Comparison of ENCODE assay signal across 8 mouse cellular contexts in the genomic region with DNA sequence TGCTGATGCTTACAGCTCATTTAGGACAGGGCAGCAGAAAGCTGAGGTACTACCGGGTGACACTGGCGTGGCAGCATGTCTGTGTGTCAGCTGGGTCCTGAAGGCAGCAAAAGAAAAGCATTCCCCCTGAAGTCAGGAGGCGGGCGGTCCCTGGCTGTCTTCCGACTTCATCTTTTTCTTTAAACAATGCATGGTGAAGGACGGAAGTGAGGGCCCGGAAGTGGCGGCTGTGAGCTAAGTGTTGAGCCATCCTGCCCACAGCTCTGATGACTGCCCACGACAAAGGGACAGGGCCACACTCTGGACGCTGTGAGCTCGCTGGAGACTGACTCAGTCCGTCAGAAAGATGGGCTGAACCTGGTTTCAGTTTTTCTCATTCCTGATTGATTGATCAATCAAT. TPM values are rescaled to one million over a fixed set of nuclear protein-coding genes. Genes with fewer than 3 reads are reported as not detected.
DNase-seq lines count a peak whose midpoint lies in the region; ATAC-seq and TF ChIP-seq lines count a peak whose summit lies in the region.

No protein-coding gene starts in this region.

- 0 out of 2 replicates have a peak overlapping the region, but pooled peaks have one; percentile 16 for H3K27ac ChIP-seq in heart, embryonic 11.5 days (ENCODE audit: low read depth, low read length)
- no peak overlapping the region for H3K27ac ChIP-seq in forebrain, postnatal 0 days (ENCODE audit: low read depth, low read length)
- no peak overlapping the region for H3K27ac ChIP-seq in limb, embryonic 14.5 days (replicated peaks; ENCODE audit: low read depth, low read length)
- H3K27ac ChIP-seq in neural tube, embryonic 15.5 days (replicated peaks), result peak overlapping the region; percentile 13; the same call in 1 of the 2 replicates

- WGBS in heart, embryonic 11.5 days (ENCODE audit: insufficient replicate concordance), result 26% methylated on average over 12 of the region's 12 CpGs
- WGBS in forebrain, postnatal 0 days, result 56% methylated on average over 12 of the region's 12 CpGs
- 42% methylated on average over 12 of the region's 12 CpGs for WGBS in limb, embryonic 14.5 days
- 57% methylated on average over 12 of the region's 12 CpGs for WGBS in neural tube, embryonic 15.5 days

- no peak for TF ChIP-seq POLR2A in limb, embryonic 14.5 days (IDR thresholded peaks at IDR 0.05; ENCODE audit: borderline replicate concordance, extremely low read depth, insufficient read depth, insufficient read length)

- ATAC-seq in heart, embryonic 11.5 days (replicated peaks; ENCODE audit: insufficient number of reproducible peaks, low FRiP score, low TSS enrichment), result no peak
- ATAC-seq in forebrain, postnatal 0 days, result no peak
- no peak for ATAC-seq in limb, embryonic 14.5 days (ENCODE audit: low FRiP score, low read depth)
- ATAC-seq in neural tube, embryonic 15.5 days (ENCODE audit: low FRiP score), result no peak

- H3K9me3 ChIP-seq in heart, embryonic 11.5 days (replicated peaks; ENCODE audit: control insufficient read depth, low read length), result no peaks in the 10 kb centered on the region
- no peaks in the 10 kb centered on the region for H3K9me3 ChIP-seq in forebrain, postnatal 0 days (ENCODE audit: low read length)
- no peaks in the 10 kb centered on the region for H3K9me3 ChIP-seq in limb, embryonic 14.5 days (ENCODE audit: control insufficient read depth, low read length)
- no peaks in the 10 kb centered on the region for H3K9me3 ChIP-seq in neural tube, embryonic 15.5 days (replicated peaks)

- no peak for DNase-seq in heart, adult 8-10 months (ENCODE audit: low spot score)
- no peak for DNase-seq in forebrain, postnatal 0 days
- DNase-seq in limb, embryonic 14.5 days (ENCODE audit: low spot score), result no peak
- no peak for DNase-seq in cerebellum, adult 11-12 months
- no peak for DNase-seq in cerebellum, adult 9-11 months
- no peak for DNase-seq in gastrocnemius, adult 18-20 months (ENCODE audit: low spot score)

- peaks cover 10% of the 10 kb centered on the region for H3K4me1 ChIP-seq in heart, embryonic 11.5 days (ENCODE audit: control insufficient read depth, insufficient read depth, low read length)
- H3K4me1 ChIP-seq in forebrain, postnatal 0 days (ENCODE audit: insufficient read depth), result no peaks in the 10 kb centered on the region
- peaks cover 10% of the 10 kb centered on the region for H3K4me1 ChIP-seq in limb, embryonic 14.5 days (ENCODE audit: control insufficient read depth, insufficient read depth, low read length)
- H3K4me1 ChIP-seq in neural tube, embryonic 15.5 days, result peaks cover 11% of the 10 kb centered on the region

- H3K27me3 ChIP-seq in heart, embryonic 11.5 days (ENCODE audit: control insufficient read depth, insufficient read depth, low read length), result no peaks in the 10 kb centered on the region
- H3K27me3 ChIP-seq in forebrain, postnatal 0 days (ENCODE audit: insufficient read depth, low read length), result no peaks in the 10 kb centered on the region
- no peaks in the 10 kb centered on the region for H3K27me3 ChIP-seq in limb, embryonic 14.5 days (ENCODE audit: control insufficient read depth, insufficient read depth, low read length)
- H3K27me3 ChIP-seq in neural tube, embryonic 15.5 days (replicated peaks), result no peaks in the 10 kb centered on the region; the same call in 1 of the 2 replicates

- TF ChIP-seq CTCF in forebrain, postnatal 0 days (IDR thresholded peaks at IDR 0.05; ENCODE audit: low read depth), result no peak

- peak overlapping the region; percentile 58; the same call in 1 of the 2 replicates for H3K9ac ChIP-seq in heart, embryonic 11.5 days (ENCODE audit: low read depth, low read length)
- H3K9ac ChIP-seq in forebrain, postnatal 0 days, result no peak overlapping the region
- H3K9ac ChIP-seq in limb, embryonic 14.5 days (ENCODE audit: low read depth, low read length, severe bottlenecking), result 0 out of 2 replicates have a peak overlapping the region, but pooled peaks have one; percentile 22
- H3K9ac ChIP-seq in neural tube, embryonic 15.5 days (replicated peaks), result no peak overlapping the region

- H3K4me3 ChIP-seq in heart, embryonic 11.5 days (ENCODE audit: low read depth, low read length), result peak overlapping the region; percentile 41
- no peak overlapping the region for H3K4me3 ChIP-seq in forebrain, postnatal 0 days (ENCODE audit: low read depth, low read length)
- H3K4me3 ChIP-seq in limb, embryonic 14.5 days (replicated peaks; ENCODE audit: low read length), result 0 out of 2 replicates have a peak overlapping the region, but pooled peaks have one; percentile 22
- peak overlapping the region; percentile 19; the same call in 1 of the 2 replicates for H3K4me3 ChIP-seq in neural tube, embryonic 15.5 days (replicated peaks)

- H3K36me3 ChIP-seq in heart, embryonic 11.5 days (ENCODE audit: control insufficient read depth, insufficient read depth, low read length), result no peaks in the 10 kb centered on the region
- H3K36me3 ChIP-seq in forebrain, postnatal 0 days (ENCODE audit: insufficient read depth), result no peaks in the 10 kb centered on the region
- no peaks in the 10 kb centered on the region for H3K36me3 ChIP-seq in limb, embryonic 14.5 days (ENCODE audit: control insufficient read depth, insufficient read depth, low read length)
- H3K36me3 ChIP-seq in neural tube, embryonic 15.5 days, result no peaks in the 10 kb centered on the region

- peak overlapping the region; percentile 75 for H3K4me2 ChIP-seq in heart, embryonic 11.5 days
- H3K4me2 ChIP-seq in forebrain, postnatal 0 days (ENCODE audit: low read depth), result peak overlapping the region; percentile 46; the same call in 1 of the 2 replicates
- peak overlapping the region; percentile 52 for H3K4me2 ChIP-seq in limb, embryonic 14.5 days (replicated peaks; ENCODE audit: low read depth, low read length, severe bottlenecking)
- peak overlapping the region; percentile 52 for H3K4me2 ChIP-seq in neural tube, embryonic 15.5 days

RNA-seq across cellular contexts. Expression of gene Cracr2a, which starts 20.8 kb away (rescaled TPM):
- 0.93 and 1.0 TPM in 2 replicates for polyA plus RNA-seq in heart, embryonic 11.5 days (2014; fragmentation: Nextera tagmentation; extraction: Ambion mirVana)
- 1 to 10 TPM in 3 of 4 experiments, under 1 TPM in 1; 0.35 to 3.4 (median 2.4) TPM for total RNA-seq in heart, adult 8-10 months (2022)
- total RNA-seq in forebrain, postnatal 0 days (2014; rRNA removed), result 0.46 and 0.57 TPM in 2 replicates
- polyA plus RNA-seq in forebrain, postnatal 0 days (2015; fragmentation: Nextera tagmentation; extraction: Ambion mirVana), result 0.28 and 0.30 TPM in 2 replicates
- polyA plus RNA-seq in limb, embryonic 14.5 days (2012; rRNA removed), result 1.3 and 1.5 TPM in 2 replicates
- polyA plus RNA-seq in limb, embryonic 14.5 days (2014; fragmentation: Nextera tagmentation; extraction: Ambion mirVana), result 1.0 and 1.4 TPM in 2 replicates
- 1.0 and 1.2 TPM in 2 replicates for polyA plus RNA-seq in neural tube, embryonic 15.5 days (2015; fragmentation: Nextera tagmentation; extraction: Ambion mirVana)
- under 1 TPM; 0.12 to 0.27 TPM for total RNA-seq in gastrocnemius, adult 18-20 months (2021)

Comparison
In these comparisons a context has a peak if more than half of its experiments do, and no peak if none do; other contexts are left out.
1. H3K27ac ChIP-seq: peak in heart, embryonic 11.5 days (single experiment) and neural tube, embryonic 15.5 days (single experiment); none in forebrain, postnatal 0 days (single experiment) and limb, embryonic 14.5 days (single experiment).
2. H3K9ac ChIP-seq: peak in heart, embryonic 11.5 days (single experiment) and limb, embryonic 14.5 days (single experiment); none in forebrain, postnatal 0 days (single experiment) and neural tube, embryonic 15.5 days (single experiment).
3. Peak in every context shown above with its lines, with median percentiles within 50 percentile points of each other: H3K4me2 ChIP-seq.